Mouse (Mus musculus) heart, embryonic 15.5 days (tissue): Measurements from ENCODE around the gene Lrr1. TPM values are rescaled to one million over a fixed set of nuclear protein-coding genes. Genes with fewer than 3 reads are reported as not detected.

Source experiments
- ATAC-seq: fragments of 200-750 bp; cut with Nextera tagmentation; replicated peaks from 2 replicates; pipeline ENCODE4 v1.8.0; 2017; ENCODE audit warnings: low read depth, moderate TSS enrichment; ENCODE audit not compliant: insufficient number of reproducible peaks, insufficient read depth, low FRiP score
- H3K27ac ChIP-seq: fragments of 300-500 bp; sonication (generic); 2 replicates; pipeline ENCODE4 v1.5.1; 2015; ENCODE audit warnings: mild to moderate bottlenecking, inconsistent platforms
- H3K27me3 ChIP-seq: fragments of 300-500 bp; sonication (generic); 2 replicates; pipeline ENCODE4 v1.6.1; 2015; ENCODE audit warnings: inconsistent platforms
- H3K36me3 ChIP-seq: fragments of 300-500 bp; sonication (generic); 2 replicates; pipeline ENCODE4 v1.6.1; 2015; ENCODE audit warnings: mild to moderate bottlenecking, inconsistent platforms
- H3K4me1 ChIP-seq: fragments of 300-500 bp; sonication (generic); replicated peaks from 2 replicates; pipeline ENCODE4 v1.6.1; 2015; ENCODE audit warnings: inconsistent platforms
- H3K4me2 ChIP-seq: fragments of 300-500 bp; sonication (generic); 2 replicates; pipeline ENCODE4 v1.6.1; 2015; ENCODE audit warnings: inconsistent platforms, mild to moderate bottlenecking, moderate library complexity
- H3K4me3 ChIP-seq: fragments of 300-500 bp; sonication (generic); 2 replicates; pipeline ENCODE4 v1.5.1; 2015; ENCODE audit warnings: mild to moderate bottlenecking, inconsistent platforms
- H3K9ac ChIP-seq: fragments of 300-500 bp; sonication (generic); 2 replicates; pipeline ENCODE4 v1.6.1; 2015; ENCODE audit warnings: mild to moderate bottlenecking, inconsistent platforms
- H3K9me3 ChIP-seq: fragments of 300-500 bp; sonication (generic); replicated peaks from 2 replicates; pipeline ENCODE4 v1.6.1; 2016; ENCODE audit warnings: inconsistent platforms
- WGBS: fragments of 180-500 bp; shearing (Covaris S2); methylation state at CpG from one replicate; pipeline ENCODE4 v1.1.7; 2015; ENCODE audit warnings: mixed read lengths; 5-methylcytosine and 5-hydroxymethylcytosine counted together
- polyA plus RNA-seq: library from polyadenylated mRNA; unstranded; fragments of >200 nt; fragmentation: Nextera tagmentation; extraction: Ambion mirVana; gene quantifications from 2 replicates; pipeline ENCODE4 v1.2.1, GENCODE M21; 2015

The Lrr1 gene
- polyA plus RNA-seq, 1 experiment from 2014 or later, result 10.4 TPM

DNA sequence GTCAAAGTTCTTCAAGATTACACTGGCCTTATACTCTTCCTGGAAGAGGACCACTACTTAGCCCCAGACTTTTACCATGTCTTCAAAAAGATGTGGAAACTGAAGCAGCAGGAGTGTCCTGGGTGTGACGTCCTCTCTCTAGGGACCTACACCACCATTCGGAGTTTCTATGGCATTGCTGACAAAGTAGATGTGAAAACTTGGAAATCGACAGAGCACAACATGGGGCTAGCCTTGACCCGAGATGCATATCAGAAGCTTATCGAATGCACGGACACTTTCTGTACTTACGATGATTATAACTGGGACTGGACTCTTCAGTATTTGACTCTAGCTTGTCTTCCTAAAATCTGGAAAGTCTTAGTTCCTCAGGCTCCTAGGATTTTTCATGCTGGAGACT lies 16.8 kb downstream of the Lrr1 start:
- WGBS, result 72% methylated on average over 7 of the region's 7 CpGs
- Histone ChIP-seq H3K4me2 (peak overlapping the region; percentile 96), H3K9ac (peak overlapping the region; percentile 86), H3K4me3 (peak overlapping the region; percentile 77), H3K9me3 (no peaks in the 10 kb centered on the region), H3K27ac (peak overlapping the region; percentile 92; the same call in 1 of the 2 replicates), H3K4me1 (peaks cover 25% of the 10 kb centered on the region), H3K27me3 (no peaks in the 10 kb centered on the region), H3K36me3 (peaks cover 9% of the 10 kb centered on the region)
- ATAC-seq, result no peak

DNA sequence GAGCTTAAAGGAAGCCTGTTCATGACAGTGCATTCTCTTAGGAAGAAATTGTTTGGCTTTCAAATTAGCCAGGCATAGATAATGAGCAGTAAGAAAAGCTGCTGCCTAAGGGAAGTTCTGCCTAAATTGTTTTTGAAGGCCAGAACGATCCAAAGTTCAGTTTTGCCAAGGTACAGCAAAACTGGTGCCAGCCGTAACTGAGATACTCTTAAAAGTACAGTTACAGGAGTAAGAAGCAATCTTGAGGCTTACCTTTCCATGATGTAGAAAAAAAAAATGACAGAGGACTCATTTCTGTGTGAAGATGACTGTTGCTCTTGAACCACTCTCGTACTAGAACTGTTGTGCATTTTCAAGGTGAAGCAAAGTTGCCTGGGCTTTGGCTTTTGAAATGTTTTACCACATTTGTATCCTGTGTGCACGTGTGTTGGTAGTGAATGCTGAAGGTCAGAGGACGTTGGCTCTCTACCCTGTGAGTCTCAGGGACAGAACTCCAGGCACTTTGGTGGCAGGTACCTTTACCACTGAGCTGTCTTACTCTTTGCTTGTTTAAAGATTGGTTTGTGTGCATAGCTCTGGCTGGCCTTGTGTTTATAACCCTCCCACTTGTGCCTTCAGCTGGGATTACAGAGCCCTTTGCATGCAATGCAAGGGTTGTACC lies 18.3 kb downstream of the Lrr1 start:
- peaks cover 25% of the 10 kb centered on the region for H3K4me1 ChIP-seq
- H3K4me2 ChIP-seq, result 0 out of 2 replicates have a peak overlapping the region, but pooled peaks have one; percentile 2
- H3K9me3 ChIP-seq, result no peaks in the 10 kb centered on the region
- H3K27me3 ChIP-seq, result no peaks in the 10 kb centered on the region
- H3K36me3 ChIP-seq, result peaks cover 10% of the 10 kb centered on the region
- H3K9ac ChIP-seq, result no peak overlapping the region
- WGBS, result 62% methylated on average over 5 of the region's 5 CpGs
- 0 out of 2 replicates have a peak overlapping the region, but pooled peaks have one; percentile 9 for H3K27ac ChIP-seq
- no peak for ATAC-seq
- H3K4me3 ChIP-seq, result no peak overlapping the region

DNA sequence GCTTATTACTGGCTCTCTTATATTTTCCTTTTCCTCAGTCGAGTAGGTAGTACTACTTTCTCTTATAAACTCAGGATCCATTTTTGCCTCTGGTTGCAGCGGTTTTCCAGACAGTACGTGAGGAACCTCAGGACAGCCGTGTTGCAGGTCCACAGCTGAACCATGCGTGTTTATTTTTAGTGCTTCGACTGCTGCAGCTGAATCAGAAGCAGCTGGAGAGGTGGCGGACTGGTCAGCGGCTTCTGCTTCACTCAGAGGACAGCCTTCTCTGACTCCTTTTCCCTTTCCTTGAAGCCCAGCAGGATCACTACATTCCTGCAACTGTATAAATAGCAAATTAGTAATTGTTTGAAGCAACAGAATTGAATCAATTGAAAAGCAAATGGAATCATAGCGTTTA lies 21.5 kb downstream of the Lrr1 start:
- Histone ChIP-seq H3K36me3 (peaks cover 10% of the 10 kb centered on the region), H3K27ac (peak overlapping the region; percentile 68)
- WGBS, result 66% methylated on average over 9 of the region's 9 CpGs

DNA sequence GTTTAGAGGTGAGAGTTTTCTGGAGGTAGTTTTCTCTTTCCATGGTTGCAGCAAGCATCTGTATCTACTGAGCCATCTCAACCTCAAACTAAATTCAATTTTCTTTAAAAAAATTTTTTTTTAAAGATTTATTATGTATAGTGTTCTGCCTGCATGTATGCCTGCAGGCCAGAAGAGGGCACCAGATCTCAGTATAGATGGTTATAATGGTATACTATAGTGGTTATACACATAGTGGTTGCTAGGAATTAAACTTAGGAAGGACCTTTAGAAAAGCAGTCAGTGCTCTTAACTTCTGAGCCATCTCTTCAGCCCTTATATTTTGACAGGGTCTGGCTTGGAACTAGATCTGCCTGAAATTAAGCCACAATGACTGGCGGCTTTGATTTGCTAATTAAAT lies 21.9 kb downstream of the Lrr1 start:
- H3K27me3 ChIP-seq, result no peaks in the 10 kb centered on the region
- no peak overlapping the region for H3K4me3 ChIP-seq
- no peak overlapping the region for H3K4me2 ChIP-seq
- peaks cover 11% of the 10 kb centered on the region for H3K4me1 ChIP-seq
- no peak for ATAC-seq
- no peaks in the 10 kb centered on the region for H3K9me3 ChIP-seq
- peaks cover 10% of the 10 kb centered on the region for H3K36me3 ChIP-seq
- WGBS, result 94% methylated on average over 1 of the region's 1 CpGs
- H3K9ac ChIP-seq, result no peak overlapping the region
- no peak overlapping the region for H3K27ac ChIP-seq

More for the DNA sequence above, 21.5 kb downstream of the Lrr1 start:
- Histone ChIP-seq H3K4me3 (no peak overlapping the region), H3K4me1 (peaks cover 16% of the 10 kb centered on the region), H3K27me3 (no peaks in the 10 kb centered on the region), H3K4me2 (no peak overlapping the region), H3K9me3 (no peaks in the 10 kb centered on the region), H3K9ac (no peak overlapping the region)
- no peak for ATAC-seq

DNA sequence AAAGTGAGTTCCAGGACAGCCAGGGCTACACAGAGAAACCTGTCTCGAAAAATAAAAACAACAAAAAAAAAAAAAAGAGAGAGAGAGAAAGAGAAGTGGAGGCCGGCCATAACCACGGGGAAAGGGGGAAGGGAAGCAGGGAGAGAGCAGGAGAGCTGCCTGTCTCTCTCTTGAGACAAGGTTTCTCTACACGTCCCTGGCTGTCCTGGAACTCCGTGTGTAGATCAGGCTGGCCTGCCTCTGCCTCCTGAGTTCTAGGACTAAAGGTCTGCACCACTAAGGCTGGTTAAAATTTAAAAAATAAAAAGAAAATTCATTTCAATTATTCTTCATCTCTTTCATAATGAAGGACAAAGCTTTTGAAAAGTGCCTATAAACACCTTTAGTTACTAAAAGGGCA lies 22.8 kb downstream of the Lrr1 start:
- H3K27ac ChIP-seq, result no peak overlapping the region
- H3K4me1 ChIP-seq, result peaks cover 15% of the 10 kb centered on the region
- no peaks in the 10 kb centered on the region for H3K27me3 ChIP-seq
- no peak overlapping the region for H3K9ac ChIP-seq
- peaks cover 10% of the 10 kb centered on the region for H3K36me3 ChIP-seq
- H3K4me3 ChIP-seq, result no peak overlapping the region
- no peaks in the 10 kb centered on the region for H3K9me3 ChIP-seq
- no peak for ATAC-seq
- H3K4me2 ChIP-seq, result no peak overlapping the region
- 87% methylated on average over 5 of the region's 5 CpGs for WGBS

DNA sequence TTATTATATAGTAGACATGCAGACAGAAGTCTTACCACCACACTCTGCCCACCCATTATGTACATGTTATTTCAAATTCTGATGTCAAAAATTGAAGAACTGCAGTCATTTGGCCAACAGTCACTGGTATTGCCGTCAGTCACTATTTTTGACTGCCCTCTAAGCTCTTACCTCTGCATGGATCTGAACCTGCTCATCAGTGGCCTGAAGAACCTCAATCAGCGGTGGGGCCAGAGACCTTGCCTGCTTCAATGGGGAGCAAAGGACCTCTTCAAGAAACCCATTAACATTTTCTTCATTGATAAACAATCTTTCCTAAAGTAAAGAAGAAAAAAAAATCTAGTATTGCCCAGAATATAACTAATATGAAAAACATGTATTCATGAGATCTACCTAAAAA lies 24.0 kb downstream of the Lrr1 start:
- 92% methylated on average over 2 of the region's 2 CpGs for WGBS
- no peak overlapping the region for H3K4me3 ChIP-seq
- H3K4me2 ChIP-seq, result no peak overlapping the region
- no peak overlapping the region for H3K9ac ChIP-seq
- H3K27ac ChIP-seq, result no peak overlapping the region
- ATAC-seq, result no peak
- no peaks in the 10 kb centered on the region for H3K9me3 ChIP-seq
- H3K4me1 ChIP-seq, result peaks cover 7% of the 10 kb centered on the region
- no peaks in the 10 kb centered on the region for H3K27me3 ChIP-seq
- peaks cover 10% of the 10 kb centered on the region for H3K36me3 ChIP-seq

DNA sequence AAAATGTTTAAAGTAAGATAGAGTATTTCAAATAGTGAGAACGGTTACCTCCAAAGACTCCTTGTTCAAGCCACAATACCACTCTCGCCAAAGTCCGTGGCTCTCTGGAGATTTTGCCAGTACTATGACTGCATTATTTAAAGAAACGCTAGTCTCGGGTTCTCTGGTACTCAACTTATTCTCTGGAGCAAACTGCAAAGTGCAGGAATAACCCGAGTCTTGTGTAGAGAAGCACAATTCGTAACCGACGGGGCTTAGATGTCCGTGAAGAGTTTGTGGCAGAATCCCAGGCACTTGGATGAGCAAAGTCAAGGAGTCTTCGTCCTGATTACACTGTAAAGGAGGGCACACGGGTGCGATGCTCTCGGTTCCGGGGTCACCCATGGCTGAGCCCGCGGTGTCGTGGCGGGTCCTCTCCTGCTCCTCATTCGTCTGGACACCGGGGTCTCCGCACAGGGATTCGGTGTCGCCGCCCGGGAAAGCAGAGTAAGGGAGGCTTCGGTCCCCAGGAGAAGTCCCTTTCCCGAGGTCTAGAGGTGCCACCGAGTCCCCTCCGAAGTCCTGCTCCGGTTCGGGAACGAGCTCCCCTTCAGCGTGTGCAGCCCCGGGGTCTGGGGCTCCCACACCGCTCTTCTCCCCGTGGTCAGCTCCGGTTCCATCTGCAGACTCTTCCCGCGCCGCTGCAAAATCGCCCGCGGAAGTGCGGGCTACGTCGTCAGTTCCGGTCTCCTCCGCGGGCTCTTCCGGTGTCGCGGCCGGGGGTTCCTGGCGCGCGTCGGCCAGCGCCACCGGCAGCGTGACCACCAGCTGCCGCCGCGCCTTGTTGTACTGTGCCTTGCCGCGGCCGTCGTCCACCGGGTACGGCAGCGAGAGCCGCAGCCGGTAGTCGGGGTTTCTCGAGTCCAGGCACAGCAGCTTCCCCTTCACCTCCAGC lies 28.1 kb downstream of the Lrr1 start, which contains the start of gene Gm49383:
Gene Gm49383 (minus strand): TSS at position 661 of the 934 bp plus-strand sequence.
- peak; percentile 57 for ATAC-seq
- WGBS, result under 1% methylated on average over 75 of the region's 75 CpGs
- Histone ChIP-seq H3K4me3 (peak within 1 kb of the TSS; percentile 85), H3K27me3 (no peaks in the 10 kb centered on the region), H3K27ac (peak within 1 kb of the TSS; percentile 93), H3K4me2 (peak within 1 kb of the TSS; percentile 94), H3K4me1 (peaks cover 23% of the 10 kb centered on the region), H3K9ac (peak within 1 kb of the TSS; percentile 85), H3K36me3 (peaks cover 16% of the 10 kb centered on the region), H3K9me3 (no peaks in the 10 kb centered on the region)

DNA sequence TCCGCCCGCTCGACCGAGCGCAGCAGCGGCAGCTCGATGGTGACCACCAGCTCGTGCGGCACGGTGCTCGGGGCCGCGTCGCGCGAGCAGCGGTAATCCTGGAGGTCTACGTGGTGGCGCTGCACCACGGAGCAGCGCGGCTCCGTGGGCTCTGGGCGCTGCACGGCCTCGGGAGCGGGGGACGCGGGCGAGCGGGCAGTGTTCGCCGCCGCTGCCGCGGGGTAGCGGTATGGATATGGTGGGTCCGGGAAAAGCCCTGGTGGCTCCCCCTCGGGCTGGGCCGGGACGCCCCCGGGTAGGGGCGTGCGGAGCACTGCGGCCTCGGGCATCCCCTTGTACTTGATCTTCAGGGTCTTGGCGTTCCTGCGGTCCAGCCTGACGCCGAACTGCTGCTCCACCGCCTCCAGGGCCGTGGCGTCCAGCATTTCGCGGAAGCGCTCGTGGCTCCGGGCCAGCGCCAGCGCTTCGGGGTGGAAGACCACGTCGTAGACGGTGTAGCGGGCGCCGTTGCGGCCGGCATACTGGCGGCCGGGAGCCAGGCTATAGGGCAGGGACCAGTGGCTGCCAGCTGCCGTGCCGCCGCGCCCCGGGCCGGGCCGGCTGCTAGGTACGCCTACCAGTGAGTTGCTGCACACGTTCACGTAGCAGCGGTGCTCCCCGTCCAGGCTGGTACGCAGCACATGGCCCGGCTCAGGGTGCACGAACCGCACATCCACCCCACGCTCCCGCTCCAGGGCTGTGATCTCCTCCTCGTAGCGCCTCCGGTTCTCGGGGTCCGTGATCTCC lies 29.0 kb downstream of the Lrr1 start:
- Histone ChIP-seq H3K4me3 (peak overlapping the region; percentile 85), H3K9ac (peak overlapping the region; percentile 85), H3K27me3 (no peaks in the 10 kb centered on the region), H3K36me3 (peaks cover 18% of the 10 kb centered on the region), H3K27ac (peak overlapping the region; percentile 93), H3K4me1 (peaks cover 23% of the 10 kb centered on the region), H3K4me2 (peak overlapping the region; percentile 94), H3K9me3 (no peaks in the 10 kb centered on the region)
- peak; percentile 71 for ATAC-seq
- under 1% methylated on average over 94 of the region's 94 CpGs for WGBS

DNA sequence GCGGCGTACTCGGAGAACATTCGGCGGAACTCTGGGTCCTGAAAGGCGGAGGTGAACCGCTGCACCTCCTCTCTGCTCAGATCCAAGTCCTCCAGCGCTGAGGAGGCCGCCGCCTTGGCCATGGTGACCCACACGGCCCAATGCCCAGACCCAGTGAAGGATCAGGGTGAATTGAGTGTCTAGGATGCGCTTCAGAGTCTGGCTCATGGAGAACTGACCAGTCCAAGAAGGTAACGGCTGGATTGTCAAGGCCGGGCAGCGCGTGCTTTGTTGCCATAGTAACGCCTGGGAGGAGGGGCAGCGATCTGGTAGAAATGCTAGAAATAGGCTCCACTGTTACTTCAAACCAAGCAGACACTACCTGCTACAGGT lies 29.5 kb downstream of the Lrr1 start, which contains the start of gene Dnaaf2:
Gene Dnaaf2 (minus strand): TSS at position 266 of the 372 bp plus-strand sequence.
- H3K36me3 ChIP-seq, result peaks cover 18% of the 10 kb centered on the region
- under 1% methylated on average over 18 of the region's 18 CpGs for WGBS
- peak within 1 kb of the TSS; percentile 93 for H3K27ac ChIP-seq

DNA sequence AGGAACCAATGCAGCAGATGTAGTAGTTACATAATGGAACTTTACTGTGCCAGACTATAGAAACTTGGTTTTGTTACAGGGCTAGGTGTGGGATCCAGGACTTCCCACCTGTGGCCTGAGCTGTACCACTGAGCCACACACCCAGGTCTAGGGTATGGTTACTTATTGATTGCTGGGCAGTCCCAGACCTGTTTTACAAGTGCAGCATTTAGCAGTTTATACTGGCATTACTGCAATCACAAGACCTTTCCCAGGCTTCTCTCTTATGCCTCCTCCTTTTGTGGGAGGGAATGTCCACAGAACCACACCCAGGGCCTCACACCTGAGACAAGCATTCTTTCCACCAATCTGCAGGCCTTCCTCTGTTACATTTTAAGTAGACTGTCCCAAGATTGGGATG lies 30.4 kb downstream of the Lrr1 start:
- Histone ChIP-seq H3K9me3 (no peaks in the 10 kb centered on the region), H3K27ac (no peak overlapping the region), H3K9ac (no peak overlapping the region), H3K4me3 (no peak overlapping the region), H3K4me1 (peaks cover 23% of the 10 kb centered on the region), H3K27me3 (no peaks in the 10 kb centered on the region), H3K36me3 (peaks cover 18% of the 10 kb centered on the region), H3K4me2 (peak overlapping the region; percentile 94)
- no peak for ATAC-seq

More for the DNA sequence above, 29.5 kb downstream of the Lrr1 start, which contains the start of gene Dnaaf2:
- Histone ChIP-seq H3K4me2 (peak within 1 kb of the TSS; percentile 94), H3K4me3 (peak within 1 kb of the TSS; percentile 85), H3K9me3 (no peaks in the 10 kb centered on the region), H3K9ac (peak within 1 kb of the TSS; percentile 85), H3K4me1 (peaks cover 23% of the 10 kb centered on the region), H3K27me3 (no peaks in the 10 kb centered on the region)
- ATAC-seq, result peak; percentile 26; the same call in 1 of the 2 replicates
